Mouse (Mus musculus): Measurements from ENCODE around the gene Syt2.

Syt2 gene

DNA sequence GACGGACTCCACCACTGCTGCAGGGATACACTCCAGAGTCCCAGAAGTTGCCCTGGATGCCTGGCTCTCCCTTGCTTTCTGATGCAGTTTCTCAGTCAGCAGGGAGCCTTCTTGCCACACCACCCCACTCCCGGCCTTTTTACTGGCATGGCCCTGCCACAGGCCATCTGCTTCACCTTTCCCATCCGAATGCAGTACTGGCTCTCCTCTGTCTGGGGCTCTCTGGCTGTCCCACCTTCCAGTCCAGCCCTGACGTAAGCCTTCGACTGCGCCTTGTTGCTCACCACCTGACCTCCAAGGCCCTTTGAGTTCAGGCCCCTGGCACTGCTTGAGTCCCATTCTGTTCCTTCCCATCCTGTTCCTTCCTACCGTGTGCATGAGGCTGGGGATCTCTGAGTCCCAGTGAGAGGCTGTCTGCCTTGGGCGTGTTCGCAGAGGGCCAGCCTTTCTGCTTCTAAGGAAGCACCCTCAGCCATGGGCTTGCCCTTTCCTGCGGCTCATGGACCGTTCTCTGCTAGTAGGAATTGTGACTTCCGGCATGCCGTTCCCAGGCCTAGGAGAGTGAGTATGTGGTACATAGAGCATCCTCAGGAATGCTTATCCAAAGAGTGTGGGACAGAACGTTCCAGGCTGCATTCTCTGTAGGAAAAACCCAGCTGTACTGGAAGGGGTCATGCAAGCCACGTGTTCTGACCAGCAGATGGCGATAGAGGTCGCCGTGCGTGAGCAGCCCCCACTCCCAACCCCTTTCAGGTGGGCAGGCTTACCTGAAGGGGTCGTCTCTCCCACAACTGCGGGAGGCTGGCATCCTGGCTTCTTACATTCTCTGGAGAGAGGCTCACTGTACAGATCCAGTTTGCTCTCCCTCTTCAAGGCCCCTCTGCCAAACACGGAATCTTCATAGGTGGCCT, 58.2 kb downstream of the Syt2 start:
- no peak for DNase-seq (ENCODE audit: low spot score in 2 of 2)

DNA sequence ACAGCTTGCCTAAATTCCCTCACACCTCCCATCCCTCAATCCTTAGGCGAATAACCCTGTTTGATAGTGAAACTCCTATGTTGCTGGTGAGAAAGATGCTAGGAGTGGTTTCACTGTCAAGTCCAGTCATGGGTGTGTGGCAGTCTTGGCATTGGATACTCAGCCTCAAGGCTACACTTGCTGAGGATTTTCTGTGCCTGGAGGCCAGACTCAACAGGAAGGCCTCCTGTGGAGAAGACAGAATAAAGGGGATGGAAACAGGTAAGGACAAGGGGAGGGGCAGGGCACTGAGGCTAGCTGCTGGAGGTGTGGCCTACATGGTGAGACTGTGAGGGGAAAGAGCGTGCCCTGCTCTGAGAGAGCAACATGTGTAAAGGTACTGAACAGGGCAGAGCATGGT, 60.1 kb downstream of the Syt2 start:
- no peak for DNase-seq (ENCODE audit: low spot score in 2 of 2)

DNA sequence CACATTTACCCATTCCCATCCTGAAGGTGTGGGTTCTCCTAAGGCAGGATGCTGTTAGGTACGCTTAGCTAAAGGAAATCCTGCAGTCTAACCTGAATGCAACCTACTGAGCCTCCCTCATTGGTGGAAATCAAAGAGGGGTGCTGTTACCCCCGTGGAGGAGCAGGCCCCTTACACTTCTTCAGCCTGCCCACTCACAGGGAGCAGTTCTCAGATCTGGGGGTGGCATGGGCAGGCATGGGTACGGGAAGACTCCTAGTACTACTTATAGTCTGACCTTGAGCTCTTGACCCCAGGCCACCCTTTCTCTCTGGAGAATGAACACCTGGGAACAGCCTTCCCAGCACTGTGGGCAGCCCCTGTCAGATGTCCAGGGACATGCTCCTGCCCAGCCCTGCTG, 61.0 kb downstream of the Syt2 start:
- no peak for DNase-seq (ENCODE audit: low spot score in 2 of 2)

DNA sequence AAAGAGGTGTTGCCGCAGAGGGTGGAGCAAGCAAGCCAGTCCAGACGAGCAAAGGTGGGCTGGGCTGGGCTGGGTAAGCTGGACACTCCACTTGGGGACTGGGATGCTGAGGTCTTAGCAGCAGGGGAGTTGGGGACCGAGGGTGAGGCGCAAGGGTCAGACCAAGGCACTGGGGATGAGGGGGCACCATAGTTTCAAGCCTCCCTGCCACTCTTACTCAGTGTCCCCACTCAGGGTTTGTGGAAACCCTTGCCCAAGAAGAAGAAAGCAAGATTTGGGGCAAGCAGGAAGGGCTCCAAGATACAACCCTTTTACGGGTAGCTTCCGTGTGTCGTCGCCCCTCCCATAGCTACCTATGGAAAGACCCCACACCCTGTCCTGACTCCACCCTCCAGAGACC, 61.8 kb downstream of the Syt2 start:
- DNase-seq (ENCODE audit: low spot score in 2 of 2) = no peak

DNA sequence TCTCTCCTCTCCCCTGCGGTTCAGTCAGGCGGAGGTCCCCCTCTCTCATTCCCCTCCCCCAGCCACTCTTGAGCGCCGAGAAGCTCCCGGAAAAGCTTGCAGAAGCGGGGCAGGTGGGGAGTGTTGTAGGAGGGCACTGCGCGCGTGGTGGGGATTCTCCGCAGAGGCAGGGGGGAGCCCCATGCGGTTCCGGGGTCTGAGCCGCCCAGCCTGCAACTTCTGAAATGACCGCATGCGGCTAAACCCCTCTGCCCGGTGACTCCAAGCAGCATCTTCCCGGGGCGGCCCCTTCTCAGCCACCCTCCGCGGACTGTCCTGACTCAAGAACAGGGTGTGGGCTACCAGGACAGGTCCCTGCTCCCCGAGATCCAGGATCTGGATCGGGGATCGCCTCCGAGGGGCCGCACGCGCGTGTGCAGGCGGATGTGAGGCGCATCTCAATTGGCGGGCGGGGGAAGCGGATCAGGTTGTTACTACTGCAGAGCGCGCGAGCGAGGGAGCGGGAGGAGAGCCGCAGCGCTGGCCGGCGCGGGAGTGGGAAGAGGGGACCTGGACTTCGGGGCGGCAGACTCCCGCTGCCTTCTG, 62.4 kb downstream of the Syt2 start:
- peak; percentile 31 to 35 for DNase-seq (ENCODE audit: low spot score in 2 of 2)

DNA sequence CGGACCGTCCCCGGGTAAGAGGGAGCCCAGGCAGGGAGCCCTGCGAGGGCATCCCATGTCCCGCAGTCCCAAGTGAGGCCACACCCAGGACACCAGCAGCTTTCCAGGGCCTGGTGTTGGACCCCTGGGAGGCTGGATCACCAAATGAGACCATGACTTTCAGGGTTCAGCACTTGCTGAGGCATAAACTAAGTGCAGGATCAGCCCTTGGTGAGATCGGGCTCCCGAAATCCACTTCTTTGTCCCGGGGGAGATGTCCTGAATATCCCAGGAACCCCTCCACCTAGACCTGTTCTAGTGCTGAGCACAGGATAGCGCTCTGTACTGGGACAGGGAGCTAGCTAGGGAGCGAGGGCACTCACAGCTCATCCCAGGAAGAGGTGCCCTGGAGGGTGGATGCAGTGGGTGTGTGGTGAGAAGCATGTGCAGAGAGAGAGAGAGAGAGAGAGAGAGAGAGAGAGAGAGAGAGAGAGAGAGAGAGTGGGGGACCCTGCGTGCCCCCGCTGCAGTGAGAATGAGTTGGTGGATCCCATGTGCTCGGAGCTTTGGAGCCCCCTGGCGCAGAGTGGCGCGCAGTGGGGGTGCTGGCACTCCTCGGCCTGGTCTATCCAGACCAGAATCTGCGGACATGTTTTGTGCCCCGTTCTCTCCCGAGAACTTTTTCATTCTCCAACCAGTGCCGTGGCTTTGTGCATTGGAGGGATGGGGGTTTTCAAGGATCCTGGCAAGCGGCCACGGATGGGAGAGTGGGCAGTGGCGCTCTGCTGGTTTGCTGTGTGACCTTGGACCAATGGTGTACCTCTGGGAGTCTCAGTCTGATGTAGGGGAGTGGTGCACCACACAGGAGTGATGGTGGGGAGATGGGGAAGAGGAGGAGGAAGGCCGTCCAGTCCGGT, 63.2 kb downstream of the Syt2 start:
- DNase-seq (ENCODE audit: low spot score in 2 of 2) = no peak

DNA sequence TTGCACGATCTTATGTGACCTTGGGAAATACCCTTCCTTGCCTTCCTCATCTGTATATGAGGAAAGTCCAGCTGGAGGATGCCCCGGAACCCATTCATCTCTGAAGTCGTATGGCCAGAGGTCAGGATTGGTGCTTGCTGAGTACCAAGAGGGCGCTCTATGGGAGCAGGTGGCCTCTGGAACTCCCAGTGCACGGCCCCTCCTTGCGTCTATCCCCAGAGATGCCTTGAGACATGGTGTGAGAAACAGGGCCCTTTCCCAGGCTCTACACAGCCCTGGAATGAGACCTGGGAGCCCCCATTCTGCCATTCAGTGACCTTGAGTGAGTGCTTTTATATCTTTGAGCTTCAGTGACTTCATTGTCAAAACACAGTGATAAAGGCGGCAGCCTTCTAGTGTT, 64.6 kb downstream of the Syt2 start:
- DNase-seq (ENCODE audit: low spot score in 2 of 2) = no peak

DNA sequence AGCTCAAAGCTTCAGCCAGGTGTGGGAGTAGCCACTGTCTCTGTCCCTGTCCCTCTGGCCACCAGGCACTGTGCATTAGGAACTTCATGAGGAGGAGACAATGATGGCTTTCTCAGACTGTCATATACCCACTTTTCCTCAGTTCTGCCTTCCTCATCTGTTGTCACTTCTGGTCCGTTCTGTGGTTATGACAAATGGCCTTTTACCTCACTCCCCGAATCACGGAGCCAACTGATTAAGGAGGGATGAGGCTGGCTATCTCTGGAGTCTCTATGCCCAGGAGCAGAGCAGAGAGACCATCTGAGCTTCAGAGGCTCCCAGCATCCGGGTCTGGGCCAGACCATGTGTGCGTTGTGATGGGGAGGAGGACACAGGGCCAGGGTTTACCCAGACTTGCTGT, 65.2 kb downstream of the Syt2 start:
- DNase-seq (ENCODE audit: low spot score in 2 of 2) = no peak

DNA sequence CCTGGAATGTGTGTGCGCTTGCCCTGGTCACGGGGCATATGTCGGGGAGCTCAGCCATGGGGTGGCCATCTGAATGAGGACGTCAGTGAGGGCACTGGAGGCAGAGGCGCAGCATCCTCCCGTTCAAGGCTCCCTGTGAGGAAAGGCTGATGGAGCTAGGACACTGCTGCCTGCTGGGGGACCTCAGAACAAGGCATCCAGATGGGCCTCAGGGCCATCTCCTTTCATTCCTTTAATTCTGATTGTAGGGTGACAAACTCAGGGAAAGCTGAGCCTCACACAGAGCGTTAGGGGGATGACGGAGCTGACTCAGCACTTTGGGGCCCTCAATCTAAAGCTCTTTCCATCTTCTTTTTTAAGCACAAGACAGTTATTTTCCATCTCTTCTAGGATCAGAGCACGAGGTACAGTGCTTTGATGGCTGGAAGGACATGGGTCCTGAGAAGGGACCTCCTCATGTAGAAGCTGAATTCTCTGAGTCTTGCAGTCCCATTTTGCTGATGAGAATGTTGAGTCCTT, 66.4 kb downstream of the Syt2 start:
- no peak for DNase-seq (ENCODE audit: low spot score in 2 of 2)

DNA sequence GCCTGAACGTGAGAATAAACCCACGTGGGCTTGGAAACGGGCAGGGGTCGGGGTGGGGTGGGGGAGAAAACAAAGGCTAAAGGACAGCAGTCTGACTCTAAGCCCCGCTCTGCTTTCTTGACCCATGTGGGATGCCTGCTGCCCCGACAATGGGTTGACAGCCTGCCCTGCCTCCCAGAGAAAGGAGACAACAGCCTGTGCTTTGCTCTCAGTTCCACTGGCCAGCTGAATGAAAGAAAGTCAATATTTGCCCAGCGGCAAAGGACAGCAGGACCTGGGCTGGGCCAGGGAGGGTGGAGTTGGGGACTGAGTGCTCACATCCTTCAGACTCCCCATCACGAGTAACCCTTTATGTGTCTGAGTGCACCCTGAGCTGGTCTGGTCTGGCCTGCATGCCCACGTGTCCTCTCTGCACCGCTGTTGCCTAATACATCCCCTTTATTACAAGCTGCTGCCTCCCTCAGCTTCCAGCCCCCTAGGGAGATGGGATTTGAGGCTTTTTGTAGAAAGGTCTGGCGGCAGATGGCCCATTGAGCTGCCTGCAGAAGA, 67.0 kb downstream of the Syt2 start:
- no peak for DNase-seq (ENCODE audit: low spot score in 2 of 2)

DNA sequence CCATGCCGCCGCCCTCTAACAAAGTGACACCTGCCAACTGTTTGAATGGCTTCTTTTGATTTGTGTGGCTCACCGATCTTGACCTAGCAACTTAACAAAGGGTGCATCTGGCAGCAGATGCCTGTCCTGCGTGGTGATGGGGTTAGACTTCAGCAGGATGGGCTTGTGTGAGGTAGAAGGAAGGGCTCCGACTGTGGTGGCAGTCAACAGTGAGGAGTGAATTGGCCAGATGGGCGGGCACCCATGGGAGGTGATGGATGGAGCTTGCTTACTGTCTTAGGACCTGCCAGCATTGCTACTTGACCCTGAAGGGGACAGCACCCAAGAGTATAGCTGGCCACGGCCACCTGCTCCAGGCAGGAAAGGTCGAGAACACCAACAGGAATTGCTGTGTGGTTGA, 67.7 kb downstream of the Syt2 start:
- no peak for DNase-seq (ENCODE audit: low spot score in 2 of 2)

DNA sequence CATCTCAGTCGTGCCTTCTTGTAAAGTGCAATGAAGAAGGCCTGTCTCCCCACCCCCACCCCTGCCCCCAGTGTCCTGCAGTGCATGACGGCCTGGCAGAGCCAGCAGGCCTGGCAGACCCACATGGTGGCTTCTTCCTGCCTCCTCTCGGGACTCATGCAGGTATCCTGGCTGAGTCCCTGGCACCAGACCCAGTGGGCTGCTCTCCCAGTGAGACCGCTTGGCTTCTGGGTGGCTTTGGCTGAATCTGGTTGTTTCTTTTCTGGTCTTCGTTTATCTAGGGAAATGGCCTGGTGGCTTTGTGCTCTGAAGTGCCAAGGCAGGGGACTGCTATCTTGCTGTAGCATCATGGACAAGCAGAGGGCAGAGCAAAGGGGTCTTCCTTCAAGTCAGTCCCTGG, 68.6 kb downstream of the Syt2 start:
- no peak for DNase-seq (ENCODE audit: low spot score in 2 of 2)

DNA sequence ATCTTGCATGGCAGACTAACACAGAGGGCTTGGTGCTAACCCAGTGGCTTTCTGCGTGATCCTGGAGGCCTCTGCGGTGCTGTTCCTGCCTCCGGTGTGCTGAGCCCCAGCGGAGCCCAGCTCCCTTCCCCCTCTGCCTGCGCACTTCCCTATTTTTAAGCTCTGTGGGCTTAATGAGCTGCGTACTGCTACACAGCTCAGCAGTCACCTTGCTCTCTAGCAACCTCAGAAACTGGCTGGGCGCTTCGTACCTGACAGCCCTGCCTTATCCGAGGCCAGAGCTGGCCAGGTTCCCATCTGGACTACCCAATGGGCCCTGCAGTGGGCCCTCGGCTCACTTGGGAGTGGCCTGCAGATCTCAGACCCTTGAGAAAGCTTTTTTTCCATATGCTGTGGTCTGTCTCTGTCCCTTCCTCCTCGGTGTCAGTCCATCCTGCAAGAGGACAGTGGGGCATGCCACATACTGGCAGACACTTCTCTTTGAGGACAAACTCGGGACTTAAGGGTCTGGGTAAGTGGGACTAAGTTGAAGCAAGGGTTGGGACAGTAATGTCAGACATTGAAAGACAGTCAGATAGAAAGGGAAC, 73.3 kb downstream of the Syt2 start:
- DNase-seq (ENCODE audit: low spot score in 2 of 2) = peak in 1 of 2 experiments; percentile 33

DNA sequence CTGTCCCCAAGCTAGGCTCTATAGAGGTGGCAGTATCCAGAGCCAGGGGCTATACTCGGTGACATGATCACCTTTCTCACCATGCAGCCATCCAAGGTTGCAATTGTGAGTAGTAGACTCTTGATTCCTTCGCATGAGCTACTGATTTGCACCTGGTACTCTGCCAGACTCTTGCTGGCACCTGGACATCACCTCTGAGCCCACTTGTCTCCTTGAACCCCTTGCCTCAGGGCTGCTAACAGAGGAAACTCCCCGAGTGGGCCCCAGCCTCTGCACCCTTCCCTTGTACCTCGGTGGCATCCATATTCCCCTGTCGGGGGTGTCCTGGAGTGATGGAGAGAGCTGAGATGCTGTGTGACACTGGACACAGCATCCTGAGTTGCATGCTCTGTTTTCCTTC, 75.0 kb downstream of the Syt2 start:
- no peak for DNase-seq (ENCODE audit: low spot score in 2 of 2)

DNA sequence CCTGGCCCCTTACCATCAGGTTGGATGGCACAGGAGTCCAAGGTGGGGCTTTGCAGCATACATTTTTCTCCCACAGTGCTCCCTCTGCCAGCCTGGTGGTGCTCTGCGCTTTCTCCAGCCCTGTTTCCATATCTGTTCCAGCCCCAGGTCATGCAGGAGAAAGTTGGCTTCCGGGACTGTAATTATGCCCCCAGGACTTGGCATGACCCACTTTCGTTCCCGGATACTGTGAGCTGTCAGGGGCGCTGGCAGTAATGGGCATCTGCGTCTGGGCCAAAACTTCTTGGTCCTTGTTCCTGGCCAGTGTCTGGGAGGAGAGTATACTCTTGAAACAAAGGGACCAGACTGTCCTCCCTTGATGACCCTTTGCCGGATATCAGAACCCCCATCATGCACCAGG, 76.4 kb downstream of the Syt2 start:
- no peak for DNase-seq (ENCODE audit: low spot score in 2 of 2)

DNA sequence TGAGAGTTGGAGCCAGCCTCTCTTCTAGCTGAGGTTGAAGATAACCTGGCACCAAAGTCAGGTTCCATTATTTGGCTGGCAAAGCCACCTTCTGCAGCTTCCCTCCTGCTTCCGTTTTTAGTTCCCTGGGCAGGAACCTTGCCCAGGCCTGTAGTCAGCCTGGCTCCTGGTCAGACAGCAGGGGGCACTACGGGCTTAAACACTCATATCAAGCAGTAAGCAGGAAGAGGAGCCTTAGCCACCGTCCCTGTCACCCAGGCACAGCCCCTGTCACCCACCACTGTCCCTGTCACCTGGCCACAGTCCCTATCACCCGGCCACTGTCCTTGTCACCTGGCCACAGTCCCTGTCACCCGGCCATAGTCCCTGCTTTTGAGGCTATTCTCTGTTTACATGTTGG, 78.8 kb downstream of the Syt2 start:
- DNase-seq (ENCODE audit: low spot score in 2 of 2) = no peak

DNA sequence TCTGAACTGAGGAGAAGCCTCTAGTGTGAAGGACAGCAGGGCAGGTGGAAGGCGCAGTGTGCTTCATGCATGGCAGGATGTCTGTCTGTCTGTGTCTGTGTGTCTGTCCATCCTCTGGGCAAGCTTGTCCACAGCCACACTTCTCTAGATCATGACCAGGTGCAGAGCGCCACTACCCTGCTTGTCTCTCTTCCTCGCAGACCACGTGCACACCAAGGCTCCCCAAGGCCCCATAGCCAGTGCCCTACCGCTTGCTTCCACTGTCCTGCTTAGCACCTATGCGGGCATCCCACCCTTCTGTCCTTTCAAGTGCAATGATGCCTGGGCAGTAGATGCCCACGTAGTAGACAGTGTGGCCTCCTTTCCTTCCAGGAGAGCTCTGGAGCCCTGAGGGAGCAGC, 80.0 kb downstream of the Syt2 start:
- no peak for DNase-seq (ENCODE audit: low spot score in 2 of 2)

DNA sequence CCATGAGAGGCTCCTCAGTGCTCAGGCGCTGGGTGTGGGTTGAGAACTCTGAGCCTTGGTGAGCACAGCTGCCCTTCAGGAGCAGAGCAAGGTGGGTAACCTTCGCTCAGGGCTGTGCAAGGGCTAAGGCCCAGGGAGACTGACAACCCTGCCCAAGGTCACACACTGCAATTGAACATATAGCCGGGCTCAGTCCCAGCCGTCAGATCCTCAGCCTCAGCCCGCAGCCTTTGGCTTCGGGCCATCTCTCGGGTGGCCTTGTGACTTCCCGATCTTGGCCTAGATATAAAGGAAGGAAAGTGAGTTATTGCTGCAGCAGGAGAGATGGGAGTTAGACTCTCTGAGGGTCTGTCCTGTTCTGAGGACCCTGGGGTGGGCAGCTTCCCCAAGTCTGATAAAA, 80.8 kb downstream of the Syt2 start:
- no peak for DNase-seq (ENCODE audit: low spot score in 2 of 2)

DNA sequence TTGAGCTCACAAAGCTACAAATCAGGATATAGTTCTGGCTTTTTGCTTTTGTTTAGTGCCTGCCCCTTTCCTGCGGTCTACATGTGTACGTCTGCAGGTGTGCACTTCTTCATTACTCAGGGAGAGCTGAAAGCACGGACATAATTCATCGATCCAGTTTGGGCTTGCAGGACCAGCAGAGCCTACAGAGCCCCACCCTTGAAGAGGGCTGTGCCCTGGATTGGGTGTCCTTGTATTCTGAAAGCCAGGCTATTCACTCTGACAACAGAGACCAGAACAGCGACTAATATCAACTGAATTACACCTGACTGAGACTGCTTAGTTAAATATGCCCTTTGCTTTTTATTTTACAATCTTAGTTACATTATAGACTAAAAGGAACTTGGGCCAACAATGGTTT, 87.2 kb downstream of the Syt2 start:
- DNase-seq (ENCODE audit: low spot score in 2 of 2) = no peak

DNA sequence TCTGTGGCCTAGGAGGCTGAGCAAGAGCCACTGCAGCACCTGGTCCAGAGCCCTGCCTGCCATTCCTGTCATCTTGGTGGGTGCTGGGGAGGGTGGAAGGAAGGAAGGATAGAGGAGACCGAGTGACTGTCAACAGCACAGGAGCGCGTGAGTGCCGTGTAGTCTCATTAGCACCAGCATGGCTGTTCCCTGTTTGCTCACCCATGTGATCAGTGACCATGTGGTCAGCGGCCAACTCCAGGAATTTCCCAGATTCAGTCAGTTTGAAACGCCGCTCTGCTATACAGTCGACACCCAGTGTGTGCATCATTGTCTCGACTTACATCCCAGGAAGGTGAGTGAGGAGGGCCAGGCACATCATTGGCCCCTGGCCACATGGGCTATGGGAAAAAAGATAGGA, 91.0 kb downstream of the Syt2 start:
- no peak for DNase-seq (ENCODE audit: low spot score in 2 of 2)

DNA sequence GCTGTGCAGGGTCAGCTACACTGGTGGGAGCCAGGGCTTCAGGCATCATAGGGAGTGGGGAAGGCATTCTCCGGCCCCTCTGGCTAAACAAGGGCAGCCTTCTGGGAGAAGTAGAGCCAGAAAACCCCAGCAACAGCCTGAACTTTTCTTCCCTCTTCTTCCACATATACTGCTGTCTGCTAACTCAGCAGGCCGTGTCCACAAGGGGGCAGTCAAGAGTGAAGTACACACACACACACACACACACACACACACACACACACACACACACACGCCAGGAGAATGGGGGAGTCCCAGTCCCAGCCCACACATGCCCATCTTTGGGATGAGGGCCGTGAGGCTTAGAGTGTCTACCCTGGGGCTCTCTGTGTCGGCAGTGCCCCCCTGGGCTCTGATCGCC, 95.0 kb downstream of the Syt2 start:
- peak in 1 of 2 experiments; percentile 13 for DNase-seq (ENCODE audit: low spot score in 2 of 2)
